In the genomic region with DNA sequence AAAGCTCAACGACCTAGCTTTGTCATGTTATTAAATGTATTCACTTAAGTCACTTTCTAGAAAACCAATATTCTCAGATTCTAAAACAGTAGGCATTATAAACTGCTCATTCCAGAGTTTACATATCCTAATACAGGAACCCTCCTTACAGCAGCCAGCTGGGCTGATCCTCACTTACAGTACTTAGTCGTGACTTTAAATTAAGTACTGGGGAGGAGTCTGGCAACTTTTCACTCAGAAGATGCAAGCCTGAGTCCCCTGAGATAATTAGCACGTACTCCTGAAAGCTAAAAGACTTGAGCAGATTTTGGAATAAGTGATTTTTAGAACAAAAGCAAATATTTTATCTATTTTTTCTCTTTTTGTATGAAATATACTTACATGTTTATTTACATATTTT, we compare ENCODE assay signal across 13 mouse cellular contexts. TPM values are rescaled to one million over a fixed set of nuclear protein-coding genes. Genes with fewer than 3 reads are reported as not detected.
A peak's percentile ranks its signal among the peaks of the same experiment; 100 is the strongest.
DNase-seq lines count a peak whose midpoint lies in the region; ATAC-seq and TF ChIP-seq lines count a peak whose summit lies in the region.
"Had no signal": no experiment of that assay in that cellular context is flagged by ENCODE, and none has a peak within 500 bp of the region (broad histone marks: within the 10 kb centered on the region; RNA-seq: fewer than 3 reads in every experiment).

No protein-coding gene starts in this region.

- no peaks in the 10 kb centered on the region for H3K27me3 ChIP-seq in forebrain, embryonic 10.5 days (ENCODE audit: poor library complexity, severe bottlenecking)
- no peaks in the 10 kb centered on the region for H3K27me3 ChIP-seq in forebrain, postnatal 0 days (ENCODE audit: insufficient read depth, low read length)
- no peaks in the 10 kb centered on the region for H3K27me3 ChIP-seq in kidney, embryonic 15.5 days
- no peaks in the 10 kb centered on the region for H3K27me3 ChIP-seq in liver, embryonic 15.5 days
- H3K27me3 ChIP-seq: hindbrain, embryonic 15.5 days; midbrain, embryonic 12.5 days had no signal

- H3K4me3 ChIP-seq in forebrain, embryonic 10.5 days: no peak overlapping the region
- H3K4me3 ChIP-seq in forebrain, postnatal 0 days (ENCODE audit: low read depth, low read length): no peak overlapping the region
- no peak overlapping the region for H3K4me3 ChIP-seq in kidney, embryonic 15.5 days (replicated peaks)
- H3K4me3 ChIP-seq in liver, embryonic 15.5 days (replicated peaks): no peak overlapping the region

- H3K36me3 ChIP-seq in forebrain, embryonic 10.5 days (replicated peaks): no peaks in the 10 kb centered on the region
- H3K36me3 ChIP-seq in forebrain, postnatal 0 days (ENCODE audit: insufficient read depth): no peaks in the 10 kb centered on the region
- H3K36me3 ChIP-seq in kidney, embryonic 15.5 days: no peaks in the 10 kb centered on the region
- no peaks in the 10 kb centered on the region for H3K36me3 ChIP-seq in liver, embryonic 15.5 days (replicated peaks)
- H3K36me3 ChIP-seq: hindbrain, embryonic 15.5 days; midbrain, embryonic 12.5 days had no signal

- no peak for ATAC-seq in forebrain, postnatal 0 days
- ATAC-seq in kidney, embryonic 15.5 days (replicated peaks; ENCODE audit: low FRiP score): no peak
- no peak for ATAC-seq in liver, embryonic 15.5 days (ENCODE audit: insufficient read depth)

- H3K4me1 ChIP-seq in forebrain, embryonic 10.5 days: peaks cover 30% of the 10 kb centered on the region
- no peaks in the 10 kb centered on the region for H3K4me1 ChIP-seq in forebrain, postnatal 0 days (ENCODE audit: insufficient read depth)
- H3K4me1 ChIP-seq in kidney, embryonic 15.5 days: peaks cover 5% of the 10 kb centered on the region; the same call in 1 of the 2 replicates
- H3K4me1 ChIP-seq in liver, embryonic 15.5 days (replicated peaks): 0 out of 2 replicates have a peak, but pooled peaks cover 5% of the 10 kb centered on the region

- WGBS in forebrain, embryonic 10.5 days: 49% methylated on average over 3 of the region's 3 CpGs
- WGBS in forebrain, postnatal 0 days: 30% methylated on average over 3 of the region's 3 CpGs
- WGBS in kidney, embryonic 15.5 days: 44% methylated on average over 3 of the region's 3 CpGs
- 42% methylated on average over 3 of the region's 3 CpGs for WGBS in liver, embryonic 15.5 days (ENCODE audit: insufficient replicate concordance)

- TF ChIP-seq CTCF in forebrain, postnatal 0 days (IDR thresholded peaks at IDR 0.05; ENCODE audit: low read depth): no peak

- H3K9ac ChIP-seq in forebrain, postnatal 0 days: no peak overlapping the region
- no peak overlapping the region for H3K9ac ChIP-seq in kidney, embryonic 15.5 days
- no peak overlapping the region for H3K9ac ChIP-seq in liver, embryonic 15.5 days

- H3K27ac ChIP-seq in forebrain, embryonic 10.5 days: peak overlapping the region; percentile 97
- no peak overlapping the region for H3K27ac ChIP-seq in forebrain, postnatal 0 days (ENCODE audit: low read depth, low read length)
- H3K27ac ChIP-seq in kidney, embryonic 15.5 days: no peak overlapping the region
- no peak overlapping the region for H3K27ac ChIP-seq in liver, embryonic 15.5 days (replicated peaks)

- H3K9me3 ChIP-seq in forebrain, embryonic 10.5 days: no peaks in the 10 kb centered on the region
- no peaks in the 10 kb centered on the region for H3K9me3 ChIP-seq in forebrain, postnatal 0 days (ENCODE audit: low read length)
- no peaks in the 10 kb centered on the region for H3K9me3 ChIP-seq in kidney, embryonic 15.5 days (replicated peaks)
- no peaks in the 10 kb centered on the region for H3K9me3 ChIP-seq in liver, embryonic 15.5 days (replicated peaks)
- H3K9me3 ChIP-seq: hindbrain, embryonic 15.5 days; midbrain, embryonic 12.5 days had no signal

- H3K4me2 ChIP-seq in forebrain, postnatal 0 days (ENCODE audit: low read depth): no peak overlapping the region
- H3K4me2 ChIP-seq in kidney, embryonic 15.5 days: 0 out of 2 replicates have a peak overlapping the region, but pooled peaks have one; percentile 56
- H3K4me2 ChIP-seq in liver, embryonic 15.5 days: peak overlapping the region; percentile 74

- no peak for DNase-seq in forebrain, embryonic 10.5 days (ENCODE audit: extremely low spot score, low spot score)
- DNase-seq in forebrain, postnatal 0 days: no peak
- DNase-seq in kidney, adult 9 months: no peak
- peak; percentile 64 for DNase-seq in 416B (ENCODE audit: low read depth)
- no peak for DNase-seq in urinary bladder, postnatal 4 days (ENCODE audit: low spot score in 2 of 2)
- DNase-seq in layer of hippocampus, postnatal 25 days (ENCODE audit: extremely low spot score in 1 of 2, low spot score in 1 of 2): no peak
- DNase-seq: adrenal gland, adult 2 months; B cell, adult 2 months; right cerebral cortex, postnatal 25 days had no signal

RNA-seq across cellular contexts. Expression of a gene that starts 1.5 kb away (rescaled TPM):
- polyA plus RNA-seq in forebrain, embryonic 10.5 days (2016; fragmentation: Nextera tagmentation; extraction: Ambion mirVana): 26.9 and 29.2 TPM in 2 replicates
- 13.8 and 22.3 TPM in 2 replicates for total RNA-seq in forebrain, postnatal 0 days (2014; rRNA removed)
- polyA plus RNA-seq in forebrain, postnatal 0 days (2015; fragmentation: Nextera tagmentation; extraction: Ambion mirVana): 16.6 and 19.2 TPM in 2 replicates
- polyA plus RNA-seq in kidney, embryonic 15.5 days (2015; fragmentation: Nextera tagmentation; extraction: Ambion mirVana): 27.1 and 29.8 TPM in 2 replicates
- polyA plus RNA-seq in liver, embryonic 15.5 days (2015; fragmentation: Nextera tagmentation; extraction: Ambion mirVana): 13.5 and 18.3 TPM in 2 replicates
- 1 to 10 TPM; 7.0 to 8.8 TPM for total RNA-seq in layer of hippocampus, postnatal 25 days (2021)
